Mouse (Mus musculus): ENCODE measurements around the gene Slc38a6.

DNA sequence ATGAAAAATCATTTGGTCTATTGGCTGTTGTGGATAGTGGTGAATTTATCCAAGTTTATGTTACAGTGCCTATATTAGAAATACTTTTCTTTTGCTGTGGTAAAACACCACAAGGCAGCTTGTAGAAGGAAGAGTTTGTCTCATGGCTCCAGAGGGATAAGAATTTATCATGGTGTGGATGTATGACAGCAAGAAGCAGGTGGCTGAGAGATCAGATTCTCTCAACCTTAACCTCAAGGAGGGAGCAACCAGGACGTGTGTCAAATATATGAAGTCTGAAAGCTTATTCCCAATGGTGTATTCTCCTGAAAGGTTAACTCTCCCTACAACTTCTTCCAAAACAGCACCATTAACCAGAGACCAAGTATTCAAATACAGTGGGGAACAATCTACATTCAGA is 20.0 kb upstream of the Slc38a6 start:
- TF ChIP-seq ZC3H11A (IDR thresholded peaks at IDR 0.05; ENCODE audit: low read depth, low read length) (no peak), EP300 (IDR thresholded peaks at IDR 0.05; ENCODE audit: low read depth in 1 of 2, low read length in 2 of 2) (no peak), CTCF (IDR thresholded peaks at IDR 0.05 in 2 of 3, conservative IDR thresholded peaks at IDR 0.05 in 1 of 3; ENCODE audit: control insufficient read depth in 1 of 3, insufficient read depth in 1 of 3, low read depth in 2 of 3, low read length in 3 of 3, poor library complexity in 1 of 3, severe bottlenecking in 1 of 3) (no peak), MAFK (IDR thresholded peaks at IDR 0.05; ENCODE audit: borderline replicate concordance, low read depth, low read length) (no peak)
